Mouse (Mus musculus) fat pad, adult 2 months (tissue): ENCODE measurements around the gene Ctdsp1.

Source experiments
- DNase-seq: peaks from one replicate; pipeline ENCODE4 v3.0.0-alpha.2; 2011; ENCODE audit warnings: low read depth, low spot score; ENCODE audit errors: extremely low read depth

The Ctdsp1 gene

GRCm38 (mm10) chr1:74439166-74439876 lies 48.0 kb downstream of the Ctdsp1 start:
- DNase-seq = no peak

- no peak for DNase-seq
Measured at GRCm38 (mm10) chr1:74444538-74444937, 53.2 kb downstream of the Ctdsp1 start.
